Mouse (Mus musculus): Measurements from ENCODE around the gene Dcpp1. TPM values are rescaled to one million over a fixed set of nuclear protein-coding genes. Genes with fewer than 3 reads are reported as not detected.
A peak's percentile ranks its signal among the peaks of the same experiment; 100 is the strongest.
"Not testable (repeated sequence)": the region's sequence is repeated elsewhere in the genome, so short reads cannot be mapped to it uniquely, and the experiment has no call there.

Gene Dcpp1
- not detected in 2 replicates for polyA plus RNA-seq (2012; rRNA removed)

DNA sequence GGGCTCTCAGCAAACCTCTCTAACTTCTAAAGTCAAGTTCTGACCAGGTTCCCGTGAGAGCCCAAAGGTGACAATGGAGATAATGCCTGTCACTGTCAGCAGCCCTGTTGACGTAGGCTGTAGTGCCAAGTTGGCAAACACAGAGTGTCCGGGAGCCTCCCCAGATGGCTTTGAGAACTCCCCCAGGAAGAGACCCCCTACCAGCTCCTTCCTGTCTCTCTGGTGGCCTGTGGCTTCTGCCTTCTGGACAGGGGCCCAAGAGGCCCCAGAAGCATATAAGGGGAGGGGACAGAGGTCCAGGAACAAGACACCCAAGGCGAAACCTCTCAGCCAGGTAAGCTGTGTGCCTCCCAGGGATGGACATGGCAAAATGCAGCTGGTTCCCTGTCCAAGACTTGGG is at the start of gene Dcpp1, which contains the start of gene Dcpp2:
Gene Dcpp1, plus strand, starts transcription at position 301 of the 400 bp plus-strand sequence.
Gene Dcpp2, plus strand, starts transcription at position 305 of the 400 bp plus-strand sequence.
- DNase-seq (ENCODE audit: extremely low spot score in 1 of 2, low spot score in 1 of 2) = not testable (repeated sequence)

DNA sequence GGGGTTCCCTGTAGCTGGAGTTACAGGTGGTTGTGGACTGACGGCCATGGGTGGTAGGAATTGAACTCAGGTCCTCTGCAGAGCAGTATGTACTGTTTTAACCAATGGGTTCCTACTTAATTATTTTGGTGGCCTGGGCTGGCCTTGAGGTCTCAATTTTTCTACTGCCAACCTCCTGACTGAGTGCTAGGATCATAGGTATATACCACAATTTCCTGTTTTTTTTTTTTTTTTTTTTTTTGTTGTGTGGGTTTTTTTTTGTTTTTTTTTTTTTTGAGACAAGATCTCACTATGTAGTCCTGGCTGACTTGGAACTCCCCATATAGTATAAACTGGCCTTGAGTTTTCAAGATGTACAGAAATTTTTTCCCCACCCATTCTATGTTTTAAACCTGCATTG is 49.5 kb upstream of the Dcpp1 start:
- no peak for DNase-seq (ENCODE audit: extremely low spot score in 1 of 2, low spot score in 1 of 2)

DNA sequence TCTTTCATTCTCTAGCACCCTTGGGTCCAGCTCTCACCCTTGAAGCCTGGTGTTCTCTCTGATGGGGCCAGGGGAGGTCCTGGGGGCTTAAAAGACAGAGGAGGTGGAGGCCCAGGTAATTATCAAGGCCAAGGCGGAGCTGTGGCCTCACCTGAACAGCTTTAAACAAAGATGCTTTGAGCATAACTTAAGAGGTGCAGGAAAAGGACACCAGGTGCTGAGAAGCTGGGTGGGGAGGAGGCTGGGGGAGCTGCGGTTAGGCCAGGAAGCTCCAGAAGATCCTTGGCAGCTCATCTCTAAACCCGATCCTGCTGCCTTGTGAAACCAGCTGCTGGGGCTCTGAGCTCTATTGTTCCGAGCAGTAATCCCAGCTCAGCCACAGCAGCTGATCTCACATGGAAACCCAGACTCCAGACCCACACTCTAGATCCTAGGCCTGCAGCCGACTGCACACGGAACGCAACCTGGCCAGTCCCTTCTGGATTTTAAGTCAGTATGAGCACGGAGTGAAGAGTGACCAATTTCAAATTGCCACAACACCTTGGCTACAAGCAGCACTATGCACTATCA is 44.6 kb upstream of the Dcpp1 start, which contains the start of gene Prss33:
Gene Prss33, minus strand, starts transcription at position 51 of the 570 bp plus-strand sequence.
- no peak for DNase-seq (ENCODE audit: extremely low spot score in 1 of 2, low spot score in 1 of 2)

GRCm38 (mm10) chr17:23841145-23841544 is 39.5 kb upstream of the Dcpp1 start:
- peak in 1 of 2 experiments; percentile 73 for DNase-seq (ENCODE audit: extremely low spot score in 1 of 2, low spot score in 1 of 2)

DNA sequence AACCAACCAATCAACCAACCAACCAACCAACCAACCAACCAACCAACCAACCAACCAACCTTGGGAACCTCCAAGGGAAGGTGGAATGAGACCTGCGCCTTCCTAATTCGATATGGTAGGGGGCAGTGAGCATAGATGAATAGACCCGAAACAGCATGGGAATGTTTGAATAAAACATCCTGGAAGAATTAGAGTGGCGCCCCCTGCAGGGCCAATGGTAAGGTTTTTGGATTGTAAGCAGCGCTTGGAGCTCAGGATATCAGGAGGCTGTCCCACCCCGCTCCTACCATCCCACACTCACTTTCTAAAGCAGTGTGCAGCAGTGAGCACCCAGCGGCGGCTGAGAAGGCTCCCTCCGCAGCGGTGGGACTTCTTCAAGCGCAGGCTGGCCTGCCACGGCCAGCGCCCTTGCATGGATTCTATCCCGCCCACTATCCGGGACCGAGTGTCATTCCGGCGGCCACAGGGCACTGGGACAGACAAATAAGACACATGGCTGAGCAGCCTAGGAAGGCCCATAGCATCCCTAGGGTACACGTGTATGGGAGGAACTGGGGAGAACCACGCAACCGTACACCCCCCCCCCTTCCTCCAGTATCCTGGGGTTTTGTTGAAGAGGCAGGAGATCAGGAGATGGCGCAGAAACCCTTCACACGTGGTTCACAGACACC is 37.4 kb upstream of the Dcpp1 start:
- no peak for DNase-seq (ENCODE audit: extremely low spot score in 1 of 2, low spot score in 1 of 2)

DNA sequence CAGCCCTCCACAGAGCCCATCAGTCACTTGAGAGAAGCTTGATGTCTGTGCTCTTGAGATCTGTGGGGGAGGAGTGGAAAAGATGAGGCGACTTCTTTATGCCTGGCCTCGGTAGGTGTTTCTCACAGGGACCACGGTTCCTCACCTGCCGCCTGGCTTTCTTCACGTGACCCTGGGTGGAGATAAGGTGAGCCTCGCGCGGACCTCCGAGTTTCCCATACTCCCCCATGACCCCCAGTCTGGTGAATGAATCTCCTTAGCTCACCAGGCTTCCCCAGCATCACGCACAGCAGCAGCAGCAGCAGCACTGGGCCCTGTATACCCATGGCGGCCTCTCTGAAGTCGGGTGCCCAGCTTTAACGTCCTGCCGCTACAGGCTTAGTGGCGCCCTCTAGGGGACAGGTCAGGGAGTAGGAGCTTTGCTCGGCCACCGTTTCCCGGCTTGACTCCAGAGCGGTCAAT is 36.8 kb upstream of the Dcpp1 start, which contains the start of the genes Prss32 and Prss41:
Gene Prss32, plus strand, starts transcription at position 44 of the 462 bp plus-strand sequence.
Gene Prss41, minus strand, starts transcription at position 361 of the 462 bp plus-strand sequence.
- peak in 1 of 2 experiments; percentile 51 for DNase-seq (ENCODE audit: extremely low spot score in 1 of 2, low spot score in 1 of 2)

DNA sequence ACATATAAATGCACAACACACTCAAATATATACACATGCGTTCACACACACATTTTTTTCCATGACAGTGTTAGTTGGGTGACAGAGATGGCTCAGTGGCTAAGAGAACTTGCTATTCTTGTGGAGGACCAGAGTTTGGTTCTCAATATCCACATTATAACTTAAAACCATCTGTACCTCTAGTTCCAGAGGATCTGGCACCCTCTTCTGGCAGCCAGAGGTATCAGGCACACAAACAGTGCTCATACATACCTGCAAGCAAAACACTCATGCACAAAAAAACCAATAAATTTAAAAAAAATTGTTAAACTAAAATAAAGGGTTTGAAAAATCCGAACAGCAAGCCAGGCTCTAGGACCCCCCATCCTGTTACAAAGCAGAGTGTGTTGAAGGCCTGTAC is 30.6 kb upstream of the Dcpp1 start:
- no peak for DNase-seq (ENCODE audit: extremely low spot score in 1 of 2, low spot score in 1 of 2)

- peak in 1 of 2 experiments; percentile 75 for DNase-seq (ENCODE audit: extremely low spot score in 1 of 2, low spot score in 1 of 2)
Measured at GRCm38 (mm10) chr17:23850853-23851749, 29.6 kb upstream of the Dcpp1 start.

GRCm38 (mm10) chr17:23853292-23853691 is 27.4 kb upstream of the Dcpp1 start:
- peak in 1 of 2 experiments; percentile 15 for DNase-seq (ENCODE audit: extremely low spot score in 1 of 2, low spot score in 1 of 2)

GRCm38 (mm10) chr17:23854229-23854765 is 26.4 kb upstream of the Dcpp1 start:
- DNase-seq (ENCODE audit: extremely low spot score in 1 of 2, low spot score in 1 of 2) = no peak

GRCm38 (mm10) chr17:23857193-23857592 is 23.5 kb upstream of the Dcpp1 start:
- DNase-seq (ENCODE audit: extremely low spot score in 1 of 2, low spot score in 1 of 2) = no peak

DNA sequence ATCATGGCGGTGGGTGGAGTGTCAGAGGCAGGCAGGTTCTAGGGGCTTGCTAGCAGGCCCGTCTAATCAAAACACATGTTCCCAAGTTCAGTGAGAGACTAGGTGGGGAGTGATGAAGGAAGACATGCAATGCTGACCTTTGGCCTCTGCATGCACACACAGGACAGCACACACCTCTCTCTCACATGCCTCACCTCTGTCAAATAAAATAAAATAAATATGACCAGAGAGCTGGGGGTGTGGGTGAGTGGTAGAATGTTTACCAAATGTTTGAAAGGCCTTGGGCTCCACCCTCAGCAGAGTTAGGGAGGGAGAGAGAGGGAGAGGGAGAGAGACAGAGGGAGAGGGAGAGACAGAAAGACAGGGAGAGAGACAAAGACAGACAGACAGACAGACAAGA is 22.8 kb upstream of the Dcpp1 start:
- DNase-seq (ENCODE audit: extremely low spot score in 1 of 2, low spot score in 1 of 2) = no peak

DNA sequence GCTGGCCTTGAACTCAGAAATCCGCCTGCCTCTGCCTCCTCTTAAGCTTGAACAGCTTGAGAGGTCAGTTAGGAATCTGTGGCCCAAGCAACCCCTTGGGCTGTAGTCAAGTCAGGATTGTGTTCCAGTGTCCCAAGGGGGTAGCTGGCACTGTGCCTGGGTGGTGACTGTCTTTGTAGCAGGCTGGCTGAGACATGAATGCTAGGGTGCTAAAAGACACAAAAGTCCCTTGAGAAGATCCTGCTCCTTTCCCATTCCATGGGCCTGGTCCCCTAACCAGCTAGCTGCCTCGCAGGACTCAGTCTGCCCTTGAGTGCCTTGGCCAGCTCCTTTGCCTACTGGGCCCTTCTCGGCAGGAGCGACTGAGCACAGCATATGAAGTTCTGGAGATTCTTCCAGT is 17.8 kb upstream of the Dcpp1 start:
- DNase-seq (ENCODE audit: extremely low spot score in 1 of 2, low spot score in 1 of 2) = no peak

DNA sequence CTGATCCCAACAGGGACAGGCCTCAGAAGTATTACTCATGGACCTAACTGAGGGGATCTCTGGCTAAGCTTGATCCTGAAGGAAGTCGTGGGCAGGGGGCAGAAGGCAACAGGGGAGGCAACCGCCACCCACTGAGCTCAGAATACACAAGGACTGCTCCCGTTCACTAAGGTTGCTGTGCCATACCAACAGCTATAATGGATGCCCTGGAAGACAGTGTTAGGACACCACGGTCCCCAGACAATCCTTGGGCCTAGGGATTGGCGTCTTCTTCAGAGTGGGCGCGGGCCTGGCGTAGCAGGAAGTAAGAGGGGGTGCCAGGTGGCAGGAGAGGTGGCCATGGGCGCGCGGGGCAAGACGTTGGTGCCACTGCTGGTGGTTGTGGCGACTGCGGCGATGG is 12.9 kb upstream of the Dcpp1 start, which contains the start of gene Prss21:
Gene Prss21, plus strand, starts transcription at position 301 of the 400 bp plus-strand sequence.
- DNase-seq (ENCODE audit: extremely low spot score in 1 of 2, low spot score in 1 of 2) = no peak

- DNase-seq (ENCODE audit: extremely low spot score in 1 of 2, low spot score in 1 of 2) = no peak
Measured at GRCm38 (mm10) chr17:23868513-23868912, 12.2 kb upstream of the Dcpp1 start.

DNA sequence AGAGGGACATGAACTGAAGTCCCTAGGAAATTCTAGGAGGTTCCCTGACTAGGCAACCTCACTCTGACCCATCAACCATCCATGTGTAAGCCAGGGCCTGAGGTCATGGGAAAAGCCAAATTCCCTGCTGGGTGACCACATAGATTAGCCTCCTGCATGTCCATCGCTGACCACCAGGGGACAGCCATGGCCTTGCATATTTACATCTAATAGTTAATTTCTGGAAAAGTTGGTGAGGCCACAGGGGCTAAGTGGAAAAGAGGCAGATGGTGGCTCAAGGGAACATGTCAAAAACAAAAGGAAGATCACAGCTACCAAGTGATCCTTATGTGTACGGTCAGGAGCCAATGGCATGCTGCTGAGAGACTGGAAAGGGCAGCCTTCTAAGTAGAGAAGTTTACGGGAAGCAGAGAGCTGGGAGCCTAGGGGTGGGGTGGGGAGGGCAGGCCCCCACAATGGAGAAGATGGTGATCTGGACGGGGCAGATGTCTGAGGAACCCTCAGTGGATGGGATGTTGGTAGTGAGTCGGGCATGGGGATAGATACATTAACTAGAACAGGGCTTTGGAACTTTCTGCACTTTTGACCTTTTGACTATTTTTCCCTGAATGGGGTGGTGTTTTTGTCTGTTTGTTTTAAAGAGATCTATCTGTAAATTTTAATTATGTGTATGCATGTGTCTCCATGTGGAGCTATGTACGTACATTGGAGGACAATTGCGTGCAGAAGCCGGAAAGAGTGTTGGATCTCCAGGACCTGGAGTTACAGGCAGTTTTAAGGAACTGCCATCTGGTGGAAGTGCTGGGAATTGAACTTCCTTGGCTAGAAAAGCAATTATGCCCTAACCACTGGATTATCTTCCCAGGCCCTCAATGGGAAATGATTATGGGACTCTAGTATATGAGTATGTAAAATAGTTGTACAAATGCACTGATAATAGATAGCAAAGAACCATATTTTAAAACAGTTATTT is 6.5 kb upstream of the Dcpp1 start:
- DNase-seq (ENCODE audit: extremely low spot score in 1 of 2, low spot score in 1 of 2) = peak in 1 of 2 experiments; percentile 70

- peak in 1 of 2 experiments; percentile 34 for DNase-seq (ENCODE audit: extremely low spot score in 1 of 2, low spot score in 1 of 2)
Measured at GRCm38 (mm10) chr17:23876741-23877140, 3.9 kb upstream of the Dcpp1 start.

- peak in 1 of 2 experiments; percentile 3 for DNase-seq (ENCODE audit: extremely low spot score in 1 of 2, low spot score in 1 of 2)
Measured at GRCm38 (mm10) chr17:23877166-23877565, 3.5 kb upstream of the Dcpp1 start.

- DNase-seq (ENCODE audit: extremely low spot score in 1 of 2, low spot score in 1 of 2) = not testable (repeated sequence)
Measured at GRCm38 (mm10) chr17:23917158-23917557, 36.5 kb downstream of the Dcpp1 start, which contains the start of gene Dcpp3. Gene Dcpp3 (plus strand): TSS chr17:23917458.
